Mouse (Mus musculus): Measurements from ENCODE around the gene Mmgt2.

- TF ChIP-seq POLR2A (IDR thresholded peaks at IDR 0.05; ENCODE audit: borderline replicate concordance, control insufficient read depth, low read depth, low read length) (no peak), CTCF (IDR thresholded peaks at IDR 0.05; ENCODE audit: control insufficient read depth, insufficient read depth, low read length) (no peak)
Observed at GRCm38 (mm10) chr11:62668986-62669385, 20.5 kb downstream of the Mmgt2 start.

Measured in bone marrow, adult 2 months (tissue).